Mouse (Mus musculus) heart, postnatal 0 days (tissue): ENCODE results near the gene Dennd5a. TPM values are rescaled to one million over a fixed set of nuclear protein-coding genes. Genes with fewer than 3 reads are reported as not detected.

Source experiments
- ATAC-seq: fragments of 200-750 bp; cut with Nextera tagmentation; 2 replicates; pipeline ENCODE4 v1.8.0; 2017; ENCODE audit warnings: low read depth, moderate number of reproducible peaks, moderate library complexity; ENCODE audit not compliant: insufficient read depth
- DNase-seq: peaks from one replicate; pipeline ENCODE4 v3.0.0-alpha.2; 2016; ENCODE audit warnings: low spot score
- H3K27ac ChIP-seq: fragments of 300-500 bp; sonication (generic); 2 replicates; pipeline ENCODE4 v1.5.1; 2014; ENCODE audit warnings: low read depth, mild to moderate bottlenecking
- H3K27me3 ChIP-seq: fragments of 300-500 bp; sonication (generic); 2 replicates; pipeline ENCODE4 v1.6.1; 2014; ENCODE audit warnings: low read length, mixed read lengths; ENCODE audit not compliant: control insufficient read depth, insufficient read depth
- H3K36me3 ChIP-seq: fragments of 300-500 bp; sonication (generic); replicated peaks from 2 replicates; pipeline ENCODE4 v1.6.1; 2014; ENCODE audit warnings: low read length, mixed read lengths; ENCODE audit not compliant: control insufficient read depth, insufficient read depth
- H3K4me1 ChIP-seq: fragments of 300-500 bp; sonication (generic); 2 replicates; pipeline ENCODE4 v1.6.1; 2014; ENCODE audit warnings: antibody characterized with exemption; ENCODE audit not compliant: control insufficient read depth, insufficient read depth
- H3K4me2 ChIP-seq: fragments of 300-500 bp; sonication (generic); 2 replicates; pipeline ENCODE4 v1.6.1; 2014; ENCODE audit warnings: low read depth, mild to moderate bottlenecking, low read length, moderate library complexity
- H3K4me3 ChIP-seq: fragments of 300-500 bp; sonication (generic); 2 replicates; pipeline ENCODE4 v1.5.1; 2014; ENCODE audit warnings: low read depth, low read length
- H3K9ac ChIP-seq: fragments of 300-500 bp; sonication (generic); replicated peaks from 2 replicates; pipeline ENCODE4 v1.6.1; 2014; ENCODE audit warnings: low read depth, low read length, mixed read lengths
- H3K9me3 ChIP-seq: fragments of 300-500 bp; sonication (generic); replicated peaks from 2 replicates; pipeline ENCODE4 v1.6.1; 2016; ENCODE audit warnings: low read length; ENCODE audit not compliant: control insufficient read depth
- CTCF ChIP-seq: IDR thresholded peaks from 2 replicates; pipeline ENCODE4 v1.5.1; 2016; ENCODE audit warnings: antibody characterized with exemption, control low read depth, low read depth
- EP300 ChIP-seq: IDR thresholded peaks from 2 replicates; pipeline ENCODE4 v1.6.1; 2016; ENCODE audit warnings: antibody characterized with exemption, low read depth
- WGBS: fragments of 180-500 bp; shearing (Covaris S2); extraction: QIAGEN DNeasy Blood & Tissue Kit; methylation state at CpG from one replicate; pipeline ENCODE4 v1.1.7; 2014; 5-methylcytosine and 5-hydroxymethylcytosine counted together
- polyA plus RNA-seq: library from polyadenylated mRNA; unstranded; fragments of >200 nt; fragmentation: Nextera tagmentation; extraction: Ambion mirVana; gene quantifications from 2 replicates; pipeline ENCODE4 v1.2.1, GENCODE M21; 2015
- total RNA-seq: library from RNA; depleted of rRNA; stranded (reverse); fragments of >200 nt; gene quantifications from 2 replicates; pipeline ENCODE4 v1.2.3, GENCODE M21; 2014; ENCODE audit warnings: low replicate concordance

The Dennd5a gene
- total and polyA plus RNA-seq, 2 experiments from 2014 or later, result 34.6 to 171 TPM

- TF ChIP-seq EP300, result no peak
- TF ChIP-seq CTCF, result no peak
- 0 out of 2 replicates have a peak, but pooled peaks cover 4% of the 10 kb centered on the region for H3K4me1 ChIP-seq
- DNase-seq, result peak; percentile 53
- peak overlapping the region; percentile 52 for H3K4me2 ChIP-seq
- peak; percentile 87 for ATAC-seq
- peak overlapping the region; percentile 19 for H3K4me3 ChIP-seq
- H3K9ac ChIP-seq, result peak overlapping the region; percentile 40; the same call in 1 of the 2 replicates
- H3K36me3 ChIP-seq, result no peaks in the 10 kb centered on the region
- H3K27ac ChIP-seq, result no peak overlapping the region
- no peaks in the 10 kb centered on the region for H3K9me3 ChIP-seq
- no peaks in the 10 kb centered on the region for H3K27me3 ChIP-seq
- WGBS, result 7% methylated on average over 20 of the region's 20 CpGs
These were observed 42.7 kb upstream of the Dennd5a start for GRCm38 (mm10) chr7:110002968-110003367.

- Histone ChIP-seq H3K4me3 (no peak overlapping the region), H3K27me3 (no peaks in the 10 kb centered on the region), H3K4me2 (no peak overlapping the region), H3K4me1 (0 out of 2 replicates have a peak, but pooled peaks cover 4% of the 10 kb centered on the region), H3K9ac (no peak overlapping the region), H3K27ac (no peak overlapping the region), H3K36me3 (no peaks in the 10 kb centered on the region), H3K9me3 (no peaks in the 10 kb centered on the region)
- DNase-seq (no peak), ATAC-seq (no peak)
- no peak for TF ChIP-seq EP300
- no peak for TF ChIP-seq CTCF
These were observed 41.8 kb upstream of the Dennd5a start for GRCm38 (mm10) chr7:110002092-110002491.

- Histone ChIP-seq H3K4me1 (peaks cover 12% of the 10 kb centered on the region), H3K9ac (no peak overlapping the region), H3K27me3 (no peaks in the 10 kb centered on the region), H3K9me3 (no peaks in the 10 kb centered on the region), H3K4me3 (no peak overlapping the region), H3K27ac (no peak overlapping the region), H3K4me2 (no peak overlapping the region), H3K36me3 (no peaks in the 10 kb centered on the region)
- no peak for TF ChIP-seq EP300
- TF ChIP-seq CTCF, result no peak
- 80% methylated on average over 4 of the region's 4 CpGs for WGBS
- DNase-seq, result no peak
- ATAC-seq, result no peak
These were observed 38.1 kb upstream of the Dennd5a start for GRCm38 (mm10) chr7:109998388-109998787.

GRCm38 (mm10) chr7:109993157-109993959 lies 33.1 kb upstream of the Dennd5a start:
- DNase-seq (peak; percentile 85), ATAC-seq (peak; percentile 92)
- H3K36me3 ChIP-seq, result no peaks in the 10 kb centered on the region
- TF ChIP-seq CTCF, result no peak
- peak; percentile 76 for TF ChIP-seq EP300
- peak overlapping the region; percentile 6; the same call in 1 of the 2 replicates for H3K4me2 ChIP-seq
- H3K9me3 ChIP-seq, result no peaks in the 10 kb centered on the region
- WGBS, result 38% methylated on average over 2 of the region's 2 CpGs
- no peak overlapping the region for H3K4me3 ChIP-seq
- peaks cover 20% of the 10 kb centered on the region for H3K4me1 ChIP-seq
- H3K27me3 ChIP-seq, result no peaks in the 10 kb centered on the region
- H3K9ac ChIP-seq, result no peak overlapping the region
- H3K27ac ChIP-seq, result peak overlapping the region; percentile 92

GRCm38 (mm10) chr7:109991286-109991685 lies 31.0 kb upstream of the Dennd5a start:
- no peak for ATAC-seq
- no peak for TF ChIP-seq CTCF
- no peak for TF ChIP-seq EP300
- WGBS, result 94% methylated on average over 1 of the region's 1 CpGs

More at GRCm38 (mm10) chr7:109991286-109991685, 31.0 kb upstream of the Dennd5a start:
- no peak overlapping the region for H3K4me2 ChIP-seq
- no peaks in the 10 kb centered on the region for H3K9me3 ChIP-seq
- H3K9ac ChIP-seq, result no peak overlapping the region
- no peak for DNase-seq
- no peak overlapping the region for H3K4me3 ChIP-seq
- no peaks in the 10 kb centered on the region for H3K36me3 ChIP-seq
- H3K4me1 ChIP-seq, result peaks cover 20% of the 10 kb centered on the region
- H3K27ac ChIP-seq, result no peak overlapping the region
- no peaks in the 10 kb centered on the region for H3K27me3 ChIP-seq
